Mouse (Mus musculus): ENCODE data around the gene Slc12a4. TPM values are rescaled to one million over a fixed set of nuclear protein-coding genes. Genes with fewer than 3 reads are reported as not detected.
A peak's percentile ranks its signal among the peaks of the same experiment; 100 is the strongest.

Slc12a4 gene
- polyA plus RNA-seq, 1 experiment from 2014 or later = 38.1 TPM

GRCm38 (mm10) chr8:105965266-105965904 is 512 bp downstream of the Slc12a4 start:
- H3K4me3 ChIP-seq (ENCODE audit: low read depth, low read length) = peak overlapping the region; percentile 79
- peak; percentile 74 for ATAC-seq (ENCODE audit: insufficient number of reproducible peaks, insufficient read depth, low FRiP score, low read depth)
- peaks cover 16% of the 10 kb centered on the region for H3K4me1 ChIP-seq (ENCODE audit: control insufficient read depth, insufficient read depth, low read length)
- H3K9ac ChIP-seq (replicated peaks; ENCODE audit: low read depth, low read length) = peak overlapping the region; percentile 67
- H3K27me3 ChIP-seq (ENCODE audit: control insufficient read depth, insufficient read depth, low read length) = no peaks in the 10 kb centered on the region
- H3K27ac ChIP-seq (ENCODE audit: low read length) = peak overlapping the region; percentile 93
- no peaks in the 10 kb centered on the region for H3K9me3 ChIP-seq (ENCODE audit: control insufficient read depth, low read depth, low read length)
- peaks cover 1% of the 10 kb centered on the region; the same call in 1 of the 2 replicates for H3K36me3 ChIP-seq (ENCODE audit: control insufficient read depth, insufficient read depth, low read length)
- 1% methylated on average over 34 of the region's 40 CpGs for WGBS
- peak overlapping the region; percentile 71 for H3K4me2 ChIP-seq (replicated peaks; ENCODE audit: low read depth, low read length)

- WGBS = 53% methylated on average over 12 of the region's 12 CpGs
These were observed 1.2 kb downstream of the Slc12a4 start for GRCm38 (mm10) chr8:105964506-105965265.

GRCm38 (mm10) chr8:105961536-105961935 is 4.4 kb downstream of the Slc12a4 start:
- Histone ChIP-seq H3K9me3 (ENCODE audit: control insufficient read depth, low read depth, low read length) (no peaks in the 10 kb centered on the region), H3K27me3 (ENCODE audit: control insufficient read depth, insufficient read depth, low read length) (no peaks in the 10 kb centered on the region), H3K4me2 (replicated peaks; ENCODE audit: low read depth, low read length) (no peak overlapping the region), H3K4me3 (ENCODE audit: low read depth, low read length) (no peak overlapping the region), H3K27ac (ENCODE audit: low read length) (no peak overlapping the region), H3K36me3 (ENCODE audit: control insufficient read depth, insufficient read depth, low read length) (peaks cover 9% of the 10 kb centered on the region), H3K4me1 (ENCODE audit: control insufficient read depth, insufficient read depth, low read length) (peaks cover 12% of the 10 kb centered on the region), H3K9ac (replicated peaks; ENCODE audit: low read depth, low read length) (no peak overlapping the region)
- ATAC-seq (ENCODE audit: insufficient number of reproducible peaks, insufficient read depth, low FRiP score, low read depth) = no peak
- WGBS = 89% methylated on average over 10 of the region's 10 CpGs

More at GRCm38 (mm10) chr8:105964506-105965265, 1.2 kb downstream of the Slc12a4 start:
- Histone ChIP-seq H3K27me3 (ENCODE audit: control insufficient read depth, insufficient read depth, low read length) (no peaks in the 10 kb centered on the region), H3K4me1 (ENCODE audit: control insufficient read depth, insufficient read depth, low read length) (peaks cover 16% of the 10 kb centered on the region), H3K27ac (ENCODE audit: low read length) (no peak overlapping the region), H3K4me2 (replicated peaks; ENCODE audit: low read depth, low read length) (peak overlapping the region; percentile 71), H3K36me3 (ENCODE audit: control insufficient read depth, insufficient read depth, low read length) (peaks cover 5% of the 10 kb centered on the region; the same call in 1 of the 2 replicates), H3K9ac (replicated peaks; ENCODE audit: low read depth, low read length) (peak overlapping the region; percentile 67), H3K4me3 (ENCODE audit: low read depth, low read length) (peak overlapping the region; percentile 79), H3K9me3 (ENCODE audit: control insufficient read depth, low read depth, low read length) (no peaks in the 10 kb centered on the region)
- ATAC-seq (ENCODE audit: insufficient number of reproducible peaks, insufficient read depth, low FRiP score, low read depth) = no peak

GRCm38 (mm10) chr8:105961101-105961500 is 4.8 kb downstream of the Slc12a4 start:
- Histone ChIP-seq H3K27ac (ENCODE audit: low read length) (no peak overlapping the region), H3K4me2 (replicated peaks; ENCODE audit: low read depth, low read length) (no peak overlapping the region), H3K36me3 (ENCODE audit: control insufficient read depth, insufficient read depth, low read length) (peaks cover 10% of the 10 kb centered on the region), H3K4me1 (ENCODE audit: control insufficient read depth, insufficient read depth, low read length) (peaks cover 11% of the 10 kb centered on the region), H3K9ac (replicated peaks; ENCODE audit: low read depth, low read length) (no peak overlapping the region), H3K9me3 (ENCODE audit: control insufficient read depth, low read depth, low read length) (no peaks in the 10 kb centered on the region), H3K4me3 (ENCODE audit: low read depth, low read length) (no peak overlapping the region), H3K27me3 (ENCODE audit: control insufficient read depth, insufficient read depth, low read length) (no peaks in the 10 kb centered on the region)
- 83% methylated on average over 14 of the region's 14 CpGs for WGBS
- no peak for ATAC-seq (ENCODE audit: insufficient number of reproducible peaks, insufficient read depth, low FRiP score, low read depth)

- ATAC-seq (ENCODE audit: insufficient number of reproducible peaks, insufficient read depth, low FRiP score, low read depth) = peak; percentile 49; the same call in 1 of the 2 replicates
- H3K4me1 ChIP-seq (ENCODE audit: control insufficient read depth, insufficient read depth, low read length) = peaks cover 7% of the 10 kb centered on the region
- no peaks in the 10 kb centered on the region for H3K9me3 ChIP-seq (ENCODE audit: control insufficient read depth, low read depth, low read length)
- no peak overlapping the region for H3K27ac ChIP-seq (ENCODE audit: low read length)
- 68% methylated on average over 7 of the region's 7 CpGs for WGBS
- H3K36me3 ChIP-seq (ENCODE audit: control insufficient read depth, insufficient read depth, low read length) = peaks cover 21% of the 10 kb centered on the region
- H3K4me3 ChIP-seq (ENCODE audit: low read depth, low read length) = no peak overlapping the region
- H3K27me3 ChIP-seq (ENCODE audit: control insufficient read depth, insufficient read depth, low read length) = no peaks in the 10 kb centered on the region
- no peak overlapping the region for H3K4me2 ChIP-seq (replicated peaks; ENCODE audit: low read depth, low read length)
- H3K9ac ChIP-seq (replicated peaks; ENCODE audit: low read depth, low read length) = no peak overlapping the region
These were observed 6.5 kb downstream of the Slc12a4 start for GRCm38 (mm10) chr8:105959350-105959749.

DNA sequence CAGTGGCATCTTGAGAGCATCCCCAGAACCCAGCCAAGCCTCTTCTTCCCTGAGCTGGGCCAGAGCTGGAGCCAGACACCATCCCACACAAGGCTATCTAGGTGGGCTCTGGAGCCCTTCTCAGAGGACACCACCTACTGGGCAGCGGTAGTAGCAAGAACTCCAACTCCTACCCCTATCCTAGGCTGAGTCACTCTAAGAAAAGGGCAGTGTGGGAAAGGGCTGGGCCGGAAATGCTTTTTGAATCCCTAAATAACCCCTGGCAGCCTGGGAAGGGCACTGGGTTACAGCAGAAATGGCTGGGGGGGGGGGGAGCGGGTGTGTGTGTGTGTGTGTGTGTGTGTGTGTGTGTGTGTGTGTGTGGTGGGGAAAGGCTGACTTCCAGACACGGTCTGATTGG is 8.1 kb downstream of the Slc12a4 start:
- H3K27ac ChIP-seq (ENCODE audit: low read length) = no peak overlapping the region
- peaks cover 34% of the 10 kb centered on the region for H3K36me3 ChIP-seq (ENCODE audit: control insufficient read depth, insufficient read depth, low read length)
- no peaks in the 10 kb centered on the region for H3K9me3 ChIP-seq (ENCODE audit: control insufficient read depth, low read depth, low read length)
- H3K4me3 ChIP-seq (ENCODE audit: low read depth, low read length) = no peak overlapping the region
- 61% methylated on average over 3 of the region's 4 CpGs for WGBS
- ATAC-seq (ENCODE audit: insufficient number of reproducible peaks, insufficient read depth, low FRiP score, low read depth) = no peak
- H3K9ac ChIP-seq (replicated peaks; ENCODE audit: low read depth, low read length) = no peak overlapping the region
- no peaks in the 10 kb centered on the region for H3K27me3 ChIP-seq (ENCODE audit: control insufficient read depth, insufficient read depth, low read length)
- no peaks in the 10 kb centered on the region for H3K4me1 ChIP-seq (ENCODE audit: control insufficient read depth, insufficient read depth, low read length)
- H3K4me2 ChIP-seq (replicated peaks; ENCODE audit: low read depth, low read length) = no peak overlapping the region

- no peak for ATAC-seq (ENCODE audit: insufficient number of reproducible peaks, insufficient read depth, low FRiP score, low read depth)
- Histone ChIP-seq H3K4me1 (ENCODE audit: control insufficient read depth, insufficient read depth, low read length) (no peaks in the 10 kb centered on the region), H3K9me3 (ENCODE audit: control insufficient read depth, low read depth, low read length) (no peaks in the 10 kb centered on the region), H3K4me3 (ENCODE audit: low read depth, low read length) (no peak overlapping the region), H3K4me2 (replicated peaks; ENCODE audit: low read depth, low read length) (no peak overlapping the region), H3K27ac (ENCODE audit: low read length) (no peak overlapping the region), H3K9ac (replicated peaks; ENCODE audit: low read depth, low read length) (no peak overlapping the region), H3K36me3 (ENCODE audit: control insufficient read depth, insufficient read depth, low read length) (peaks cover 43% of the 10 kb centered on the region), H3K27me3 (ENCODE audit: control insufficient read depth, insufficient read depth, low read length) (no peaks in the 10 kb centered on the region)
- WGBS = 88% methylated on average over 4 of the region's 4 CpGs
These were observed 9.3 kb downstream of the Slc12a4 start for GRCm38 (mm10) chr8:105956556-105956955.

DNA sequence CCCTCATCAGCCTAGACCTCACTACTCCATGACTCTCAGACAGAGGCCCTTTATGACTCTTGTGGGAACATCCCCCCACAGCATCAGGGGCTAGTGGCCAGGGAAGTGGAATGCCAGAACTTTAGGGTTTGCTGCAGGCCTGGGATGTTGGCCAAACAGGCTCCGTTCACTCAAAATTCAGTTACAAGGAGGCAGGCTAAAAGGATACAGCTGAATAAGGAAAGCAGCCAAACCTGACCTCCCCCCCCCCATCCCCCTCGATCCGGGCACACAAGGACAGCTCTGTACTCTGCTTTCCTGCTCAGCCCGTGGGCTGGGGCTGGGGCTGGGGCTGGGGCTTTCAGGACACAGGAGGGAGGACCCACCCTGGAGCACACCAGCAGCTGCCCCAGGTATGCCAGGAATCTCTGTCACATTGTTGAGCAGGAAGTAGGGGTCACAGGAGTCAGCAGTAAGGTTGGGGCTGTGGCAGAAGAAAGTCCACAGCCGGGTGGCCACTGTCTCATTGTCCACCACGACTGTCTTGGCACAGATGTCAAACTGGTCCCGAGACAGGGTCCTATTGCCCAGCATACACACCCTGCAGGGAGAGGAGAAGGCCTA is 14.7 kb downstream of the Slc12a4 start:
- Histone ChIP-seq H3K9me3 (ENCODE audit: control insufficient read depth, low read depth, low read length) (no peaks in the 10 kb centered on the region), H3K36me3 (ENCODE audit: control insufficient read depth, insufficient read depth, low read length) (peaks cover 80% of the 10 kb centered on the region), H3K4me1 (ENCODE audit: control insufficient read depth, insufficient read depth, low read length) (no peaks in the 10 kb centered on the region), H3K27ac (ENCODE audit: low read length) (peak overlapping the region; percentile 39; the same call in 1 of the 2 replicates), H3K9ac (replicated peaks; ENCODE audit: low read depth, low read length) (no peak overlapping the region), H3K4me3 (ENCODE audit: low read depth, low read length) (no peak overlapping the region), H3K27me3 (ENCODE audit: control insufficient read depth, insufficient read depth, low read length) (no peaks in the 10 kb centered on the region), H3K4me2 (replicated peaks; ENCODE audit: low read depth, low read length) (no peak overlapping the region)
- ATAC-seq (ENCODE audit: insufficient number of reproducible peaks, insufficient read depth, low FRiP score, low read depth) = no peak; the same call in 1 of the 2 replicates
- WGBS = 41% methylated on average over 7 of the region's 7 CpGs
